Mouse (Mus musculus): Measurements from ENCODE around the gene Cfap45.

The Cfap45 gene

GRCm38 (mm10) chr1:172555638-172556037 is 35.0 kb downstream of the Cfap45 start, which contains the start of gene Vsig8:
TSS of gene Vsig8 (plus strand) at chr1:172555938.
- in situ Hi-C loops (cut with MboI, MseI) = no loop called here

GRCm38 (mm10) chr1:172562641-172563464 is 42.3 kb downstream of the Cfap45 start:
- in situ Hi-C loops (cut with MboI, MseI) = no loop called here

GRCm38 (mm10) chr1:172563465-172563828 is 42.8 kb downstream of the Cfap45 start:
- in situ Hi-C loops (cut with MboI, MseI) = no loop called here

GRCm38 (mm10) chr1:172566131-172566530 is 45.5 kb downstream of the Cfap45 start:
- in situ Hi-C loops (cut with MboI, MseI) = no loop called here

GRCm38 (mm10) chr1:172567758-172568157 is 47.2 kb downstream of the Cfap45 start:
- in situ Hi-C loops (cut with MboI, MseI) = no loop called here

- in situ Hi-C loops (cut with MboI, MseI) = no loop called here
Measured at GRCm38 (mm10) chr1:172580116-172580515, 59.5 kb downstream of the Cfap45 start.

GRCm38 (mm10) chr1:172582436-172582835 is 61.8 kb downstream of the Cfap45 start:
- in situ Hi-C loops (cut with MboI, MseI) = no loop called here

GRCm38 (mm10) chr1:172584271-172584670 is 63.7 kb downstream of the Cfap45 start:
- in situ Hi-C loops (cut with MboI, MseI) = no loop called here

- in situ Hi-C loops (cut with MboI, MseI) = no loop called here
Measured at GRCm38 (mm10) chr1:172585026-172585425, 64.4 kb downstream of the Cfap45 start.

- in situ Hi-C loops (cut with MboI, MseI) = no loop called here
Measured at GRCm38 (mm10) chr1:172585612-172586567, 65.3 kb downstream of the Cfap45 start.

- in situ Hi-C loops (cut with MboI, MseI) = no loop called here
Measured at GRCm38 (mm10) chr1:172590385-172590784, 69.8 kb downstream of the Cfap45 start, which contains the start of gene Slamf8. TSS of gene Slamf8 (minus strand) at chr1:172590568.

GRCm38 (mm10) chr1:172593321-172593720 is 72.7 kb downstream of the Cfap45 start:
- in situ Hi-C loops (cut with MboI, MseI) = no loop called here

- in situ Hi-C loops (cut with MboI, MseI) = no loop called here
Measured at GRCm38 (mm10) chr1:172593956-172594355, 73.4 kb downstream of the Cfap45 start.

GRCm38 (mm10) chr1:172594495-172594894 is 73.9 kb downstream of the Cfap45 start:
- in situ Hi-C loops (cut with MboI, MseI) = no loop called here
